Mouse (Mus musculus) MEL (cell line): Measurements from ENCODE around the gene Ets1.

Experiments used
- CTCF ChIP-seq, 3 experiments: IDR thresholded peaks in 2 of 3; conservative IDR thresholded peaks in 1 of 3; 2 replicates each; pipeline ENCODE4 v1.5.1; 2011 to 2012; ENCODE audit warnings: low read length in 3 of 3, low read depth in 2 of 3, mild to moderate bottlenecking in 2 of 3, improper control_type of control experiment in 1 of 3, inconsistent platforms in 1 of 3, mixed read lengths in 1 of 3, moderate library complexity in 1 of 3; ENCODE audit not compliant: control insufficient read depth in 1 of 3, insufficient read depth in 1 of 3, poor library complexity in 1 of 3, severe bottlenecking in 1 of 3
- POLR2A ChIP-seq, 2 experiments: IDR thresholded peaks; 2 replicates each; pipeline ENCODE4 v1.6.1; 2011 to 2012; ENCODE audit warnings: low read length in 2 of 2, mild to moderate bottlenecking in 2 of 2, control low read depth in 1 of 2, improper control_type of control experiment in 1 of 2, low read depth in 1 of 2, moderate library complexity in 1 of 2; ENCODE audit not compliant: control insufficient read depth in 1 of 2, insufficient read depth in 1 of 2, poor library complexity in 1 of 2
- ZC3H11A ChIP-seq: IDR thresholded peaks from 2 replicates; pipeline ENCODE4 v1.6.1; 2012; ENCODE audit warnings: low read depth, mild to moderate bottlenecking, inconsistent platforms, low read length, improper control_type of control experiment

GRCm38 (mm10) chr9:32730656-32731590, 94.9 kb downstream of the Ets1 start:
- TF ChIP-seq POLR2A (IDR thresholded peaks at IDR 0.05; ENCODE audit: control insufficient read depth in 1 of 2, insufficient read depth in 1 of 2, low read depth in 1 of 2, low read length in 2 of 2, poor library complexity in 1 of 2) (no peak), CTCF (IDR thresholded peaks at IDR 0.05 in 2 of 3, conservative IDR thresholded peaks at IDR 0.05 in 1 of 3; ENCODE audit: control insufficient read depth in 1 of 3, insufficient read depth in 1 of 3, low read depth in 2 of 3, low read length in 3 of 3, poor library complexity in 1 of 3, severe bottlenecking in 1 of 3) (no peak), ZC3H11A (no peak)
